Mouse (Mus musculus): ENCODE measurements around the gene Ift57. TPM values are rescaled to one million over a fixed set of nuclear protein-coding genes. Genes with fewer than 3 reads are reported as not detected.

Ift57 gene
- total RNA-seq, 2 experiments from 2014 or later, result 49.6 to 50.2 TPM

Other genes starting within 250 kb of the Ift57 start
- 100 to 1,000 TPM; 230 to 245 TPM for gene Cd47, start 101.3 kb downstream of the Ift57 start, total RNA-seq (2021)

Measured in layer of hippocampus, postnatal 14 days (tissue).